Mouse (Mus musculus): ENCODE data around the gene Trim23. TPM values are rescaled to one million over a fixed set of nuclear protein-coding genes. Genes with fewer than 3 reads are reported as not detected.

Gene Trim23
- 22.8 and 23.5 TPM in 2 replicates for polyA plus RNA-seq (2014; fragmentation: Nextera tagmentation; extraction: Ambion mirVana)

- Histone ChIP-seq H3K27ac (replicated peaks; ENCODE audit: low read depth, low read length) (peak within 1 kb of the TSS; percentile 56; the same call in 1 of the 2 replicates), H3K4me1 (ENCODE audit: control insufficient read depth, insufficient read depth, low read length) (peaks cover 2% of the 10 kb centered on the region; the same call in 1 of the 2 replicates), H3K36me3 (ENCODE audit: control insufficient read depth, insufficient read depth, low read length) (no peaks in the 10 kb centered on the region), H3K27me3 (ENCODE audit: control insufficient read depth, insufficient read depth, low read length) (no peaks in the 10 kb centered on the region), H3K9me3 (ENCODE audit: control insufficient read depth, low read length) (no peaks in the 10 kb centered on the region), H3K4me2 (ENCODE audit: low read depth, severe bottlenecking) (peak within 1 kb of the TSS; percentile 70), H3K9ac (ENCODE audit: low read length) (peak within 1 kb of the TSS; percentile 74), H3K4me3 (ENCODE audit: low read depth, low read length) (peak within 1 kb of the TSS; percentile 72)
- WGBS: under 1% methylated on average over 38 of the region's 38 CpGs
- ATAC-seq (ENCODE audit: insufficient number of reproducible peaks, low FRiP score, low TSS enrichment, low read depth) (peak; percentile 99), DNase-seq (ENCODE audit: low spot score) (peak; percentile 96)
These were observed at the start of gene Trim23 for GRCm38 (mm10) chr13:104178650-104179121. Gene Trim23 (plus strand): TSS chr13:104178797.

GRCm38 (mm10) chr13:104132561-104132960, 46.0 kb upstream of the Trim23 start:
- Histone ChIP-seq H3K4me1 (ENCODE audit: control insufficient read depth, insufficient read depth, low read length) (no peaks in the 10 kb centered on the region), H3K9me3 (ENCODE audit: control insufficient read depth, low read length) (no peaks in the 10 kb centered on the region), H3K36me3 (ENCODE audit: control insufficient read depth, insufficient read depth, low read length) (no peaks in the 10 kb centered on the region), H3K27me3 (ENCODE audit: control insufficient read depth, insufficient read depth, low read length) (no peaks in the 10 kb centered on the region), H3K9ac (ENCODE audit: low read length) (no peak overlapping the region), H3K27ac (replicated peaks; ENCODE audit: low read depth, low read length) (no peak overlapping the region), H3K4me3 (ENCODE audit: low read depth, low read length) (no peak overlapping the region), H3K4me2 (ENCODE audit: low read depth, severe bottlenecking) (no peak overlapping the region)
- no peak for DNase-seq (ENCODE audit: low spot score)
- no peak for ATAC-seq (ENCODE audit: insufficient number of reproducible peaks, low FRiP score, low TSS enrichment, low read depth)
- 91% methylated on average over 2 of the region's 2 CpGs for WGBS

- no peak for DNase-seq (ENCODE audit: low spot score)
- Histone ChIP-seq H3K4me3 (ENCODE audit: low read depth, low read length) (no peak overlapping the region), H3K4me2 (ENCODE audit: low read depth, severe bottlenecking) (no peak overlapping the region), H3K36me3 (ENCODE audit: control insufficient read depth, insufficient read depth, low read length) (no peaks in the 10 kb centered on the region), H3K27me3 (ENCODE audit: control insufficient read depth, insufficient read depth, low read length) (no peaks in the 10 kb centered on the region), H3K27ac (replicated peaks; ENCODE audit: low read depth, low read length) (no peak overlapping the region), H3K9me3 (ENCODE audit: control insufficient read depth, low read length) (no peaks in the 10 kb centered on the region), H3K9ac (ENCODE audit: low read length) (no peak overlapping the region), H3K4me1 (ENCODE audit: control insufficient read depth, insufficient read depth, low read length) (no peaks in the 10 kb centered on the region)
- WGBS: 82% methylated on average over 4 of the region's 4 CpGs
- no peak for ATAC-seq (ENCODE audit: insufficient number of reproducible peaks, low FRiP score, low TSS enrichment, low read depth)
These were observed 44.0 kb upstream of the Trim23 start for GRCm38 (mm10) chr13:104134510-104135085.

GRCm38 (mm10) chr13:104139369-104140209, 39.0 kb upstream of the Trim23 start:
- Histone ChIP-seq H3K4me1 (ENCODE audit: control insufficient read depth, insufficient read depth, low read length) (no peaks in the 10 kb centered on the region), H3K27ac (replicated peaks; ENCODE audit: low read depth, low read length) (no peak overlapping the region), H3K27me3 (ENCODE audit: control insufficient read depth, insufficient read depth, low read length) (no peaks in the 10 kb centered on the region), H3K36me3 (ENCODE audit: control insufficient read depth, insufficient read depth, low read length) (peaks cover 2% of the 10 kb centered on the region), H3K4me3 (ENCODE audit: low read depth, low read length) (no peak overlapping the region), H3K9me3 (ENCODE audit: control insufficient read depth, low read length) (no peaks in the 10 kb centered on the region), H3K9ac (ENCODE audit: low read length) (no peak overlapping the region), H3K4me2 (ENCODE audit: low read depth, severe bottlenecking) (no peak overlapping the region)
- WGBS: 46% methylated on average over 13 of the region's 13 CpGs
- ATAC-seq (ENCODE audit: insufficient number of reproducible peaks, low FRiP score, low TSS enrichment, low read depth) (no peak), DNase-seq (ENCODE audit: low spot score) (peak; percentile 85)

DNA sequence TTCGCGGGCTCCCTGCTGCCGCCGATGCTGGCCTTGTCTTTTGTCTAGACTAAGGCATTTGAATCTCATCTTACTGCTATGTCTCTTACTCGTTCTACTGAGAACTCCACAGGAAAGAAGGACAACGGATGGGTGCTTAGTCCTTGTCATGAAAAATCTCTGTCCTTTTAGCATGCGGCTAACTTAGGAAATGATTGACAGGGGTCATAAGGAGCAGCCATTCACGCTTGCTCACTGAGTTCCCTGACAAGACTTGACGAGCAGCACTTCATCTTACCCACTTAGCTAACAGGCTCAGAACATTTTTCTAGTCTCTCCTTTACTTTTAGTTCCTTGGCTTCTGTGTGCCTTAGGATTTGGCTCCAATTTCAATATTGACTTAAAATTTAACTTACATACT, 33.7 kb upstream of the Trim23 start:
- no peak overlapping the region for H3K9ac ChIP-seq (ENCODE audit: low read length)
- H3K4me2 ChIP-seq (ENCODE audit: low read depth, severe bottlenecking): no peak overlapping the region
- H3K27ac ChIP-seq (replicated peaks; ENCODE audit: low read depth, low read length): no peak overlapping the region
- no peaks in the 10 kb centered on the region for H3K27me3 ChIP-seq (ENCODE audit: control insufficient read depth, insufficient read depth, low read length)
- no peaks in the 10 kb centered on the region for H3K4me1 ChIP-seq (ENCODE audit: control insufficient read depth, insufficient read depth, low read length)
- no peak for DNase-seq (ENCODE audit: low spot score)
- H3K4me3 ChIP-seq (ENCODE audit: low read depth, low read length): no peak overlapping the region
- no peaks in the 10 kb centered on the region for H3K9me3 ChIP-seq (ENCODE audit: control insufficient read depth, low read length)
- peaks cover 10% of the 10 kb centered on the region for H3K36me3 ChIP-seq (ENCODE audit: control insufficient read depth, insufficient read depth, low read length)
- ATAC-seq (ENCODE audit: insufficient number of reproducible peaks, low FRiP score, low TSS enrichment, low read depth): no peak
- WGBS: 89% methylated on average over 9 of the region's 9 CpGs

DNA sequence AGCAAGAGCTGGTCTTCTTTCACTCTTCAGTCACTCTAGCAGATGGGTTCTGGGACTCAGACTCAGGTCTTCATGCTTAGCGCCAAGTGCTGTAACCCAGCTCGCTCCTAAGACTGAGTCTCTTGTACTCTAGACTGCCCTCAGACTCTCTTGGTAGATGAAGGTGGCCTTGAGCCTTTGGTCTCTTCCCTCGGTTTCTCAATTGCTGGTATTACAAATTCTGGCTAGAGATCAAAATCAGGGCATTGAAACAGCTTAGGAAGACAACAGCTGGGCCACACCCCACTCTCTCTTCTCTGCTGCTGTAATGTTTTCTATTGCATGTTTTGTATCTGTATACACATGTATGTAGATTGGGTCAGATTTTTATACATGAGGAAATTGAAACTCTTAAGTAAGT, 33.0 kb upstream of the Trim23 start:
- no peaks in the 10 kb centered on the region for H3K9me3 ChIP-seq (ENCODE audit: control insufficient read depth, low read length)
- H3K4me3 ChIP-seq (ENCODE audit: low read depth, low read length): no peak overlapping the region
- no peak overlapping the region for H3K27ac ChIP-seq (replicated peaks; ENCODE audit: low read depth, low read length)
- DNase-seq (ENCODE audit: low spot score) (no peak), ATAC-seq (ENCODE audit: insufficient number of reproducible peaks, low FRiP score, low TSS enrichment, low read depth) (no peak)
- no peaks in the 10 kb centered on the region for H3K4me1 ChIP-seq (ENCODE audit: control insufficient read depth, insufficient read depth, low read length)
- H3K9ac ChIP-seq (ENCODE audit: low read length): no peak overlapping the region
- no peaks in the 10 kb centered on the region for H3K27me3 ChIP-seq (ENCODE audit: control insufficient read depth, insufficient read depth, low read length)
- no peak overlapping the region for H3K4me2 ChIP-seq (ENCODE audit: low read depth, severe bottlenecking)
- peaks cover 10% of the 10 kb centered on the region for H3K36me3 ChIP-seq (ENCODE audit: control insufficient read depth, insufficient read depth, low read length)
- 95% methylated on average over 3 of the region's 3 CpGs for WGBS

- ATAC-seq (ENCODE audit: insufficient number of reproducible peaks, low FRiP score, low TSS enrichment, low read depth) (no peak), DNase-seq (ENCODE audit: low spot score) (no peak)
- Histone ChIP-seq H3K36me3 (ENCODE audit: control insufficient read depth, insufficient read depth, low read length) (no peaks in the 10 kb centered on the region; the same call in 1 of the 2 replicates), H3K27ac (replicated peaks; ENCODE audit: low read depth, low read length) (no peak overlapping the region), H3K9ac (ENCODE audit: low read length) (no peak overlapping the region), H3K4me1 (ENCODE audit: control insufficient read depth, insufficient read depth, low read length) (no peaks in the 10 kb centered on the region), H3K4me3 (ENCODE audit: low read depth, low read length) (no peak overlapping the region), H3K27me3 (ENCODE audit: control insufficient read depth, insufficient read depth, low read length) (no peaks in the 10 kb centered on the region), H3K4me2 (ENCODE audit: low read depth, severe bottlenecking) (no peak overlapping the region), H3K9me3 (ENCODE audit: control insufficient read depth, low read length) (no peaks in the 10 kb centered on the region)
- WGBS: 94% methylated on average over 5 of the region's 5 CpGs
These were observed 24.4 kb upstream of the Trim23 start for GRCm38 (mm10) chr13:104154180-104154579.

DNA sequence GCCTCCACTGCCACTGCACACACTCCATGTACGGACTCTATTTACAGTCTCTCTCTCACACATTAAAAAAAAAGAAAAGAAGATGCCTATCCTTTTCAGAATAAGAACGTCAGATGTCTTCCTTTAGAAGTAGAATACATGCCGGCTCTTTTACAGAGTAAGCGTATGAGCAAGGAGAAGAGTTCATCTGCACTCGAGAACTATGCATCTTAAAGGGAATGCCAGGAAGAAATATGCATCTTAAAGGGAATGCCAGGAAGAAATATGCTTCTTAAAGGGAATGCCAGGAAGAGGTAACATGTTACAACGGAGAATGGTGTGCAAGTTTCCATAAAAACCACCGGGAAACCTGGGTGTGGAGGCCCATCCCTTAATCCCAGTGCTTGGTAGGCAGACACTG, 23.5 kb upstream of the Trim23 start:
- WGBS: 91% methylated on average over 7 of the region's 7 CpGs
- no peak for ATAC-seq (ENCODE audit: insufficient number of reproducible peaks, low FRiP score, low TSS enrichment, low read depth)
- no peaks in the 10 kb centered on the region; the same call in 1 of the 2 replicates for H3K36me3 ChIP-seq (ENCODE audit: control insufficient read depth, insufficient read depth, low read length)

More for the DNA sequence above, 23.5 kb upstream of the Trim23 start:
- no peak overlapping the region for H3K27ac ChIP-seq (replicated peaks; ENCODE audit: low read depth, low read length)
- no peaks in the 10 kb centered on the region for H3K4me1 ChIP-seq (ENCODE audit: control insufficient read depth, insufficient read depth, low read length)
- H3K4me2 ChIP-seq (ENCODE audit: low read depth, severe bottlenecking): no peak overlapping the region
- H3K27me3 ChIP-seq (ENCODE audit: control insufficient read depth, insufficient read depth, low read length): no peaks in the 10 kb centered on the region
- no peak overlapping the region for H3K9ac ChIP-seq (ENCODE audit: low read length)
- no peak for DNase-seq (ENCODE audit: low spot score)
- H3K9me3 ChIP-seq (ENCODE audit: control insufficient read depth, low read length): no peaks in the 10 kb centered on the region
- no peak overlapping the region for H3K4me3 ChIP-seq (ENCODE audit: low read depth, low read length)
